Mouse (Mus musculus): ENCODE results near the gene Olfr221.

DNA sequence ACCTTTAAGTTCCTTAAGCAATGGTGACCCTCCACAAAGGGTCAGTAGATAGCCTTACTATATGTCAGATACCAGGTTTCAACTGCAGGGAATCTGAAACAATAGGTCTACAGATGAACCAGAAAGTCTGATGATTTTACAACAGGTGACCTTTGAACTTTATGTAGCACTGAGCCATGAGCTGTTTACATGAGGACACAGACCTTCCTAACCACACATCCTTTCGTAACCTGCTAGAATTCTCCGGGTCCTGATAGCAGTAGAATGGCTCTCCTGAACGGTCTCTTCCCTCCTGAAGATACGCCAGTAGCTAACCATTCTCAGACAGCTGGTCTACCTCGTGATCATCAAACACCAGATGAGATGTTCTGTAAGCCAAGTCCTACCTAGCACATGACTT, 2.9 kb downstream of the Olfr221 start:
- TF ChIP-seq EP300 (IDR thresholded peaks at IDR 0.05; ENCODE audit: low read depth) (no peak), CTCF (IDR thresholded peaks at IDR 0.05; ENCODE audit: low read depth) (no peak)

All from liver, embryonic 14.5 days (tissue).